Mouse (Mus musculus) forebrain, embryonic 13.5 days (tissue): ENCODE measurements at regions not wholly inside any gene's neighbourhood (a gene's known extent, or its start where the extent isn't known, plus 50 kb on each side); places are given as distances from the start of the nearest gene placed in this dataset.
"Not testable (repeated sequence)": the region's sequence is repeated elsewhere in the genome, so short reads cannot be mapped to it uniquely, and the experiment has no call there.

Experiments
- ATAC-seq: fragments of 200-750 bp; cut with Nextera tagmentation; 2 replicates; pipeline ENCODE4 v1.8.0; 2017
- H3K27ac ChIP-seq: fragments of 300-500 bp; sonication (generic); 2 replicates; pipeline ENCODE4 v1.5.1; 2015; ENCODE audit warnings: inconsistent platforms, mild to moderate bottlenecking, moderate library complexity
- H3K27me3 ChIP-seq: fragments of 300-500 bp; sonication (generic); 2 replicates; pipeline ENCODE4 v1.6.1; 2015; ENCODE audit warnings: mild to moderate bottlenecking, inconsistent platforms
- H3K36me3 ChIP-seq: fragments of 300-500 bp; sonication (generic); 2 replicates; pipeline ENCODE4 v1.6.1; 2015; ENCODE audit warnings: mild to moderate bottlenecking, inconsistent platforms; ENCODE audit not compliant: poor library complexity, severe bottlenecking
- H3K4me1 ChIP-seq: fragments of 300-500 bp; sonication (generic); 2 replicates; pipeline ENCODE4 v1.6.1; 2015; ENCODE audit warnings: inconsistent platforms
- H3K4me2 ChIP-seq: fragments of 300-500 bp; sonication (generic); 2 replicates; pipeline ENCODE4 v1.6.1; 2015; ENCODE audit warnings: inconsistent platforms, mild to moderate bottlenecking, moderate library complexity
- H3K4me3 ChIP-seq: fragments of 300-500 bp; sonication (generic); 2 replicates; pipeline ENCODE4 v1.5.1; 2015; ENCODE audit warnings: mild to moderate bottlenecking, inconsistent platforms
- H3K9ac ChIP-seq: fragments of 300-500 bp; sonication (generic); 2 replicates; pipeline ENCODE4 v1.6.1; 2015; ENCODE audit warnings: mild to moderate bottlenecking, inconsistent platforms
- H3K9me3 ChIP-seq: fragments of 300-500 bp; sonication (generic); replicated peaks from 2 replicates; pipeline ENCODE4 v1.6.1; 2016; ENCODE audit warnings: inconsistent platforms
- WGBS: fragments of 180-500 bp; shearing (Covaris S2); methylation state at CpG from one replicate; pipeline ENCODE4 v1.1.7; 2015; 5-methylcytosine and 5-hydroxymethylcytosine counted together

DNA sequence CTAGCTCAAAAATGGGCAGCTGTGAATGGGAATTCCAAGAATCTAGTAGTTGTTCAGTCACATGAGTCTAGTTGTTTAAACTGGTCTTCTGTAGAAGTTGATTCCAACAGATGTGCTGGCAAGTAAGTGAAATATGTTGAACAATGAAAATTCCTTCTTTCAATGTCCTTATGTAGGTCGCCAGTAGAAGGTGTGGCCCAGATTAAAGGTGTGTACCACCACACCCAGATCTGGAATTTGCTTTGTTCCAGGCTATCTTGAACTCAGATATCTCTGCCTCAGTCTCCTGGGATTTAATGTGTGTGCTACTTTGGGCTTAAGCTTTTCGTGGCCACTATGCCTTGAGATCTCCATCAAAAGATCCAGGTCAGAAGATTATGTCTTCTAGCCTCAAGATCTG, 279.7 kb upstream of the Slc10a2 start:
- Histone ChIP-seq H3K9me3 (no peaks in the 10 kb centered on the region), H3K36me3 (no peaks in the 10 kb centered on the region), H3K4me1 (no peaks in the 10 kb centered on the region), H3K27ac (no peak overlapping the region), H3K4me3 (no peak overlapping the region), H3K4me2 (no peak overlapping the region), H3K27me3 (no peaks in the 10 kb centered on the region), H3K9ac (no peak overlapping the region)
- 84% methylated on average over 2 of the region's 2 CpGs for WGBS
- ATAC-seq, result no peak

DNA sequence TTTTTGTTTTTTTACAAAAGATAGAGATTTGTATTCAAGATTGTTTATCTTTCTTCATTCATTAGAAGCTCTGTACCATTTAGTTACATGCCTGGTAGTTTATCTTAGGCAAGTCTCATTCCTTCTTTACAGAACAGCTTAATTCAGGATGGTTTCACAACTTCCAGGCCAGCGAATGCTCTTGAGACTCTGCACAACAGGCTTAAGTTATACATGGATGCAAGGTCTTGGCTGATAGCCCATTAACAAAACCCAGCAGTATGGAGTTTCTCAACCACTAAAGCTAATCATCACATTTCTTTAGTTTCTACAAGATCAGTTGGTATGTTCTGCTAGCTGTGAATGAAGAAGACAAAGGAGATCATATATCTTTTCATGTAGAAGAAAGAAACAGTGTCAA, 272.9 kb upstream of the Slc10a2 start:
- 71% methylated on average over 1 of the region's 1 CpGs for whole genome bisulfite sequencing
- Histone ChIP-seq H3K4me2 (no peak overlapping the region), H3K27me3 (no peaks in the 10 kb centered on the region), H3K4me1 (no peaks in the 10 kb centered on the region), H3K4me3 (no peak overlapping the region), H3K9me3 (no peaks in the 10 kb centered on the region), H3K27ac (no peak overlapping the region), H3K9ac (no peak overlapping the region), H3K36me3 (no peaks in the 10 kb centered on the region)
- no peak for ATAC-seq

DNA sequence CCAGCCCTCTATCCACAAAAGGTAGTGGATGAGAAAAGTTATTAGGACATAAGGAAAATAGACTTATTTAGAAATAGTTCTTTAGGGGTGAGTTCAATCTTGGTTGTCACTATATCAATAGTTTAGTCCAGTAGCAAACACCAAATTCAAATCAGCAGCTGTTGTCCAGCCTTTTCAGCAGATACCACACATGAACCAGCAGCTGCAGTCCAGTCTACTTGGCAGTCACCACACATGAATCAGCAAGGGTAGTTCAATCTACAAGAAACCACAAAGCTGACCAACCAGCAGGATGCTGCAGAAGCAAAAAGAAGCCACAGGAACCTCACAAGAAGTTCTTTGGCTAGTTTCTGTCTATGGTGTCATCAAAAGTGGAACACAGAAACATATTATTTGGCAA, 234.8 kb upstream of the Slc10a2 start:
- no peak for ATAC-seq
- Histone ChIP-seq H3K9ac (no peak overlapping the region), H3K36me3 (no peaks in the 10 kb centered on the region), H3K4me2 (no peak overlapping the region), H3K4me3 (no peak overlapping the region), H3K4me1 (no peaks in the 10 kb centered on the region), H3K27me3 (no peaks in the 10 kb centered on the region), H3K9me3 (no peaks in the 10 kb centered on the region), H3K27ac (no peak overlapping the region)

DNA sequence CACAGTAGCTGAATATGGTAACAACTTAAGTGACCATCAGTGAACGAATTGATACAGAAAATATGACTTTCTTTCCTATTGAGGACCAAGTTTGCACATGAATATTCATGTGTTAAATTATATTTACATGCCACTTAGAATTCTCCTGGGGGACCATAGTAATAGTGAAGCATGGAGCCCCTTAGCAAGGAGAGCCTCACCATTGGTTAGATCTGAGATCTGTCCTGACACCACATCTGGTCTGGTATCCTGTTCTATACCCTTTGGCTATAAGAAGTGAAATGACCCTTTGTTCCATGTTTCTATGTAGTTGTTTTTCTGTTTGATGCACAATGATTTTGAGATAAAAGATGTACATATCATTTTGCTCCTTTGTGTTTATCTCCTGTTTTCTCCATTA, 209.4 kb upstream of the Slc10a2 start:
- H3K9me3 ChIP-seq, result no peaks in the 10 kb centered on the region
- no peak overlapping the region for H3K9ac ChIP-seq
- H3K4me1 ChIP-seq, result no peaks in the 10 kb centered on the region
- no peak overlapping the region for H3K27ac ChIP-seq
- H3K27me3 ChIP-seq, result no peaks in the 10 kb centered on the region
- ATAC-seq, result no peak
- H3K4me2 ChIP-seq, result no peak overlapping the region
- H3K4me3 ChIP-seq, result no peak overlapping the region
- H3K36me3 ChIP-seq, result no peaks in the 10 kb centered on the region
- WGBS, result 71% methylated on average over 1 of the region's 1 CpGs

DNA sequence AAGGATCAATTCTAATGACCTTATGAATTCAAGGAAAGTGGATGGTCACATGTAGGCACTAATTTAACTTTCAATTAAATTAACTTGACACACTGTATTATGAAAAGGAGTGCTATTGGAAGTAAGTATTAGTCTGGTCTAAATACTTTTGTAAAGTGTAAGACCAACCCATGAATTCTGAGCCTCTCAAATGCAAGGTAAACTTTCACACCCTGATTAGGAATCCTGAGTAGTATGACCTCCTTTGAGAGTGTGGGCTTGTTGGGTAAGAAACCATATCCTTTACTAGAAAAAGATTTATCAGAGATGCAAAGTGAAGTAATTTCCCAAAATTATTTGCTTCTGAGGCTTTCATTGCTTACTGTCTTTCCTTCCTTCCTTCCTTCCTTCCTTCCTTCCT, 194.8 kb upstream of the Slc10a2 start:
- Histone ChIP-seq H3K4me2 (no peak overlapping the region), H3K9ac (no peak overlapping the region), H3K36me3 (no peaks in the 10 kb centered on the region), H3K27ac (no peak overlapping the region), H3K4me3 (no peak overlapping the region), H3K9me3 (no peaks in the 10 kb centered on the region), H3K4me1 (no peaks in the 10 kb centered on the region), H3K27me3 (no peaks in the 10 kb centered on the region)
- ATAC-seq, result no peak

DNA sequence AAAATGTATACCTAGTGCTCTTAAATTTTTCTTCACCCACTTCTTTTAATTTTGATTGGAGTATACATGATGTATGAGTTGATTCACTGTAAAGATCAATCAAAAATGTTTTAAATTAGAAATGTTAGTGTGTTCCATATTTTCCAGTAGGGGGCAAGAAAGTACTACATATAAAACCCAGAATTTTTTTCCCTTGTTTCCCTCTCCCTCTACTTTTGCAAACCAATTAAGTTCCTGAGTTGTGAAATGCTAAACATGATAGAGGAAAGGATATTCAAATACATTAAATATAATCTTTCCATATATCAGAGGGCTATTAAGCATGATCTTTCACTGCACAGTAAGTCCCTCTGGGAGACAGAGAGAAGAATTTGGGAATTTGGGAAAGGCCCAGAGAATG, 192.0 kb upstream of the Slc10a2 start:
- Histone ChIP-seq H3K4me1 (no peaks in the 10 kb centered on the region), H3K36me3 (no peaks in the 10 kb centered on the region), H3K9ac (no peak overlapping the region), H3K4me2 (no peak overlapping the region), H3K4me3 (no peak overlapping the region), H3K27ac (no peak overlapping the region), H3K9me3 (no peaks in the 10 kb centered on the region), H3K27me3 (no peaks in the 10 kb centered on the region)
- ATAC-seq, result peak; percentile 50; the same call in 1 of the 2 replicates

DNA sequence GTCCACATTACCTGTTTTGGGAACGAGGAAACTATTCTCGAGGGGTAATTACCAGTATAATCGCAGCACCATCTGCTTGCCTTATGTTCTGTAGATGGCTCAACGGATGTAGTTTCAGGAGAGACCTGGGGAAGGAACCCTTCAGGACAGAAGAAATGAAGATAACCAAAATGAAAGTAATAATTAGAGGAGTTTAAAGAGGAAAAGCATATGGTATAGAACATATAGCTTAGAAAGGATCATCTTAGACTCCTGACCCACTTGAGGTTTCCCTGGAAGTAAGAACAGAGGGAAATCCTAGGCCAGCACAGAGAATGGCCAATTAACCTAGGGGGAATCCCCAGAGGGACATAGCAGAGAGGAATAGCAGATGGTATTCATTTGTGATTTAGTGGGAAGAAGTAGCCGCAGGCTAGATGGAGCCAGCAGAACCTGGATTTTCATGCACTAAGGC, 180.6 kb upstream of the Slc10a2 start:
- Histone ChIP-seq H3K9ac (no peak overlapping the region), H3K4me1 (no peaks in the 10 kb centered on the region), H3K9me3 (no peaks in the 10 kb centered on the region), H3K4me3 (no peak overlapping the region), H3K27ac (no peak overlapping the region), H3K4me2 (no peak overlapping the region), H3K27me3 (no peaks in the 10 kb centered on the region), H3K36me3 (no peaks in the 10 kb centered on the region)
- 58% methylated on average over 5 of the region's 5 CpGs for WGBS
- peak; percentile 48; the same call in 1 of the 2 replicates for ATAC-seq

DNA sequence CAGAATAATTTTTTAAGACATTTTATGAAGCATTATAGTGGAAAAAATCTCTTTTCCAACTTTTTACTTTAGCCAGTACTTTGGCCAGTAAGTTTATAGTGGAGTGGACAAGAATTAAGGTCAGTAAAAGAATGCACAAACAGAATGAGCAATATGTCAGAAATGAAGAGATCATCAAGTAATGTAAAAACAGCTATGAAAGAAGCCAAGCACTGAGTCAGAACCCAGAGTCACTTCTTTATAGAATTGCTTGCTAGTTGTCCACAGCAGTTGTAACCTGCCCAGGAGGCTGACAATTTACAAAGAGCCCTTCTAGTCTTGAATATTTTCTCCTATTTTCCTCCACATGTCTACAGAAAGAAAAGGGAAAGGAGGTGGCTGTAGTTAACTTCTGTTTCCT, 178.6 kb upstream of the Slc10a2 start:
- no peak for ATAC-seq
- Histone ChIP-seq H3K9me3 (no peaks in the 10 kb centered on the region), H3K4me2 (no peak overlapping the region), H3K27me3 (no peaks in the 10 kb centered on the region), H3K27ac (no peak overlapping the region), H3K36me3 (no peaks in the 10 kb centered on the region), H3K9ac (no peak overlapping the region), H3K4me1 (no peaks in the 10 kb centered on the region), H3K4me3 (no peak overlapping the region)

DNA sequence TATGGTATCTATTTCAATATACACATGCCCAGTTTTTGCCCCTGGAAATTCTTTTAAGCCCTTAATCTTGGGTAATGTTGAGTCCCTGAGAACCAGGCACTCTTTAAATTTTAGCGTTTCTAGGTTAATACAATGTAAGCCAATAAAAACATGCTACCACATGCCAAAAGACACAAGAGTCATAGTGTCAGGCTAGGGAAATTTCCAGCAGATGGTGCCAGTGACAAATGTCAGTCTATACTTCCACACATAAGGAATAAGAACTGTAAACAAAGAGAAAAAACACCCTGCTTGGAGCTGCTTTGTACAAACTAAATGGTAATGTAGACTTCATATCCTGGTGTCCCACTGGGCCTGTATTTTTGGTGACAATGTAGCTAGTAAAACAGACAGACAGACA, 157.2 kb upstream of the Slc10a2 start:
- Histone ChIP-seq H3K9ac (no peak overlapping the region), H3K4me1 (no peaks in the 10 kb centered on the region), H3K27me3 (no peaks in the 10 kb centered on the region), H3K36me3 (no peaks in the 10 kb centered on the region), H3K9me3 (no peaks in the 10 kb centered on the region), H3K4me2 (no peak overlapping the region), H3K4me3 (no peak overlapping the region), H3K27ac (no peak overlapping the region)
- 68% methylated on average over 1 of the region's 1 CpGs for WGBS
- ATAC-seq, result no peak

DNA sequence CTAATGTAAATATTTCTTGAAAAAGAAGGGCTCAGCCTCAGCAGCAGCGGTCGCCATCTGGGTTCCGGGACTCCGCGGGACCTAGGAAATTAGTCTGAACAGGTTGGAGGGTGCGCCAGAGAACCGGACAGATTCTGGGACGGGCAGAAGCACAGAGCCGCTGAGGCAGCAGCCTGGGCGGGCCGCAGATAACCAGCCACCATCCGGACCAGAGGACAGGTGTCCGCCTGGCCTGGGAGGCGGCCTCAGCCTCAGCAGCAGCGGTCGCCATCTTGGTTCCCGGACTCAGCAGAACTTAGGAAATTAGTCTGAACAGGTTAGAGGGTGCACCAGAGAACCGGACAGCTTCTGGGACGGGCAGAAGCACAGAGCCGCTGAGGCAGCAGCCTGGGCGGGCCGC, 136.7 kb upstream of the Slc10a2 start:
- not testable (repeated sequence) for ATAC-seq, H3K4me2 ChIP-seq
- 95% methylated on average over 20 of the region's 22 CpGs for WGBS

More for the DNA sequence above, 136.7 kb upstream of the Slc10a2 start:
- H3K27ac ChIP-seq, H3K36me3 ChIP-seq, H3K4me3 ChIP-seq, H3K4me1 ChIP-seq, H3K27me3 ChIP-seq, H3K9me3 ChIP-seq, H3K9ac ChIP-seq: not testable (repeated sequence)
